21 mouse cellular contexts compared by ENCODE assay signal in genomic region chr12:9872236-9872635, GRCm38 (mm10).
DNase-seq lines count a peak whose midpoint lies in the region; ATAC-seq lines count a peak whose summit lies in the region.
"Had no signal": no experiment of that assay in that cellular context is flagged by ENCODE, and none has a peak within 500 bp of the region (broad histone marks: within the 10 kb centered on the region; RNA-seq: fewer than 3 reads in every experiment).

No protein-coding gene starts in this region.

- H3K27ac ChIP-seq in forebrain, embryonic 15.5 days (replicated peaks): no peak overlapping the region
- no peak overlapping the region for H3K27ac ChIP-seq in forebrain, embryonic 13.5 days
- H3K27ac ChIP-seq: embryonic facial prominence, embryonic 15.5 days; limb, embryonic 13.5 days; stomach, postnatal 0 days had no signal

- ATAC-seq in forebrain, embryonic 15.5 days (replicated peaks): peak; percentile 51; the same call in 1 of the 2 replicates
- ATAC-seq in forebrain, embryonic 13.5 days: no peak
- ATAC-seq: intestine, embryonic 16.5 days; liver, postnatal 0 days; Patski had no signal

- DNase-seq in layer of hippocampus, postnatal 14 days (ENCODE audit: low spot score in 2 of 2): peak; percentile 6 to 47
- no peak for DNase-seq in layer of hippocampus, adult 11-12 months (ENCODE audit: low spot score)
- DNase-seq in cerebellum, adult 11-12 months: peak; percentile 27
- peak; percentile 39 to 51 for DNase-seq in cerebellum, postnatal 36 days
- DNase-seq in left cerebral cortex, adult 8-10 months (ENCODE audit: low spot score in 2 of 2): no peak
- DNase-seq in frontal cortex, postnatal 10 days (ENCODE audit: low spot score in 2 of 2): no peak
- DNase-seq: heart, postnatal 4 days; kidney, postnatal 10 days; liver, postnatal 0 days; lung, postnatal 36 days; right cerebral cortex, adult 18-20 months; thymus, postnatal 36 days had no signal

- no peak overlapping the region for H3K9ac ChIP-seq in forebrain, embryonic 15.5 days (replicated peaks)
- H3K9ac ChIP-seq in forebrain, embryonic 13.5 days: no peak overlapping the region
- H3K9ac ChIP-seq: embryonic facial prominence, embryonic 15.5 days; heart, embryonic 12.5 days; limb, embryonic 13.5 days; liver, postnatal 0 days had no signal

- H3K36me3 ChIP-seq in forebrain, embryonic 15.5 days: no peaks in the 10 kb centered on the region
- no peaks in the 10 kb centered on the region for H3K36me3 ChIP-seq in forebrain, embryonic 13.5 days (ENCODE audit: poor library complexity, severe bottlenecking)
- H3K36me3 ChIP-seq: embryonic facial prominence, embryonic 15.5 days; heart, embryonic 12.5 days; limb, embryonic 13.5 days had no signal

- H3K4me3 ChIP-seq in forebrain, embryonic 15.5 days: no peak overlapping the region
- no peak overlapping the region for H3K4me3 ChIP-seq in forebrain, embryonic 13.5 days
- H3K4me3 ChIP-seq: embryonic facial prominence, embryonic 15.5 days; heart, embryonic 12.5 days; limb, embryonic 13.5 days had no signal

- no peak overlapping the region for H3K4me2 ChIP-seq in forebrain, embryonic 15.5 days (replicated peaks)
- H3K4me2 ChIP-seq in forebrain, embryonic 13.5 days: no peak overlapping the region
- H3K4me2 ChIP-seq: embryonic facial prominence, embryonic 15.5 days; heart, embryonic 12.5 days; limb, embryonic 13.5 days; midbrain, embryonic 11.5 days had no signal

- WGBS in forebrain, embryonic 15.5 days: 86% methylated on average over 4 of the region's 4 CpGs
- WGBS in forebrain, embryonic 13.5 days: 89% methylated on average over 4 of the region's 4 CpGs

- H3K9me3 ChIP-seq in forebrain, embryonic 15.5 days: no peaks in the 10 kb centered on the region
- no peaks in the 10 kb centered on the region for H3K9me3 ChIP-seq in forebrain, embryonic 13.5 days (replicated peaks)
- H3K9me3 ChIP-seq: embryonic facial prominence, embryonic 15.5 days; heart, embryonic 12.5 days; limb, embryonic 13.5 days had no signal

- no peaks in the 10 kb centered on the region for H3K4me1 ChIP-seq in forebrain, embryonic 15.5 days
- no peaks in the 10 kb centered on the region for H3K4me1 ChIP-seq in forebrain, embryonic 13.5 days
- H3K4me1 ChIP-seq: embryonic facial prominence, embryonic 15.5 days; heart, embryonic 12.5 days; limb, embryonic 13.5 days had no signal

- H3K27me3 ChIP-seq in forebrain, embryonic 15.5 days: no peaks in the 10 kb centered on the region
- H3K27me3 ChIP-seq in forebrain, embryonic 13.5 days: no peaks in the 10 kb centered on the region
- H3K27me3 ChIP-seq: embryonic facial prominence, embryonic 15.5 days; heart, embryonic 12.5 days; limb, embryonic 13.5 days; Patski had no signal

Comparison
In these comparisons a context has a peak if more than half of its experiments do, and no peak if none do; other contexts are left out.
1. DNase-seq: peak in layer of hippocampus, postnatal 14 days (2 of 2), cerebellum, adult 11-12 months (single experiment) and cerebellum, postnatal 36 days (2 of 2); none in layer of hippocampus, adult 11-12 months (single experiment), left cerebral cortex, adult 8-10 months (0 of 2) and frontal cortex, postnatal 10 days (0 of 2).